13 mouse cellular contexts compared by ENCODE assay signal in the genomic region with DNA sequence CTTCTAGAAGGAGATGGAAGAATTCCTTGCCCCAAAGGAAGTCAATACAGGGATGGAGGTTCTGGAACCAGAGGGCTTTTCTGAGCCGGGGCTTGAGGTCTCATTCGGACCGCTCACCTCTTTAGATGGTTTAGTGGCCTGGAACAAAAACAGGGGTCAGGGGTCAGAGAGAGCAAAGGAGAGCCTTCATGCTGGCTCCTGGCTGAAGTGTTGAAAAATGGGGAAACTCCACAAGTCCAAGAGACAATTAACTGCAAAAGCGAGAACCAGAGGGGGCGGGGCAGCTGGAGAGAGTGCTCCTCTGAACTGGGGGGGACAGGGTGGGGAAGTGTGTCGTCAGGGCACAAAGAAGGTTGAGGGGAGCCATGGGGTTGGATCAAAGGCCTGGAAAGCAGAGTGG. TPM values are rescaled to one million over a fixed set of nuclear protein-coding genes. Genes with fewer than 3 reads are reported as not detected.
DNase-seq lines count a peak whose midpoint lies in the region; ATAC-seq and TF ChIP-seq lines count a peak whose summit lies in the region.
"Had no signal": no experiment of that assay in that cellular context is flagged by ENCODE, and none has a peak within 500 bp of the region (broad histone marks: within the 10 kb centered on the region; RNA-seq: fewer than 3 reads in every experiment).

No protein-coding gene starts in this region.

- peak overlapping the region; percentile 49 for H3K4me3 ChIP-seq in erythroblast, embryonic 14.5 days (replicated peaks)
- H3K4me3 ChIP-seq in kidney, adult 2 months (ENCODE audit: insufficient read depth, low read depth, low read length), result no peak overlapping the region
- H3K4me3 ChIP-seq in thymus, adult 2 months (ENCODE audit: control insufficient read depth, insufficient read depth, low read length), result peak overlapping the region; percentile 32
- H3K4me3 ChIP-seq in small intestine, adult 2 months (ENCODE audit: low read depth, low read length), result peak overlapping the region; percentile 28; the same call in 1 of the 2 replicates
- H3K4me3 ChIP-seq: forebrain, embryonic 12.5 days; layer of hippocampus, adult 2 months; limb, embryonic 13.5 days had no signal

- no peak for TF ChIP-seq CTCF in kidney, adult 2 months (conservative IDR thresholded peaks at IDR 0.05; ENCODE audit: insufficient read depth, insufficient read length, low read depth, low read length)
- TF ChIP-seq CTCF in thymus, adult 2 months (IDR thresholded peaks at IDR 0.05; ENCODE audit: borderline replicate concordance, control insufficient read depth, extremely low read depth, insufficient read depth, low read length, poor library complexity), result no peak
- no peak for TF ChIP-seq CTCF in small intestine, adult 2 months (IDR thresholded peaks at IDR 0.05; ENCODE audit: extremely low read depth, insufficient read length, insufficient replicate concordance, low read depth, low read length)

- ATAC-seq in erythroblast, adult 5-6 weeks (replicated peaks; ENCODE audit: low FRiP score, poor library complexity, severe bottlenecking), result no peak
- ATAC-seq: midbrain, embryonic 16.5 days had no signal

- H3K9me3 ChIP-seq in erythroblast, embryonic 14.5 days (ENCODE audit: control insufficient read depth, low read length), result no peaks in the 10 kb centered on the region
- H3K9me3 ChIP-seq: forebrain, embryonic 12.5 days; limb, embryonic 13.5 days had no signal

- no peaks in the 10 kb centered on the region for H3K36me3 ChIP-seq in erythroblast, embryonic 14.5 days (ENCODE audit: control insufficient read depth)
- no peaks in the 10 kb centered on the region for H3K36me3 ChIP-seq in kidney, adult 2 months (ENCODE audit: control insufficient read depth, insufficient read depth, low read length)
- no peaks in the 10 kb centered on the region for H3K36me3 ChIP-seq in thymus, adult 2 months (ENCODE audit: control insufficient read depth, insufficient read depth, low read length)
- no peaks in the 10 kb centered on the region for H3K36me3 ChIP-seq in small intestine, adult 2 months (ENCODE audit: control insufficient read depth, insufficient read depth, low read length)
- H3K36me3 ChIP-seq: limb, embryonic 13.5 days had no signal

- H3K4me1 ChIP-seq in erythroblast, embryonic 14.5 days (ENCODE audit: control insufficient read depth), result peaks cover 16% of the 10 kb centered on the region
- no peaks in the 10 kb centered on the region for H3K4me1 ChIP-seq in kidney, adult 2 months (ENCODE audit: control insufficient read depth, insufficient read depth, low read length)
- H3K4me1 ChIP-seq in thymus, adult 2 months (replicated peaks; ENCODE audit: control insufficient read depth, insufficient read depth, low read length), result peaks cover 46% of the 10 kb centered on the region
- H3K4me1 ChIP-seq in small intestine, adult 2 months (ENCODE audit: control insufficient read depth, insufficient read depth, insufficient read length, low read length), result no peaks in the 10 kb centered on the region

- WGBS in kidney, adult 2 months, result 54% methylated on average over 6 of the region's 6 CpGs
- 80% methylated on average over 6 of the region's 6 CpGs for WGBS in thymus, adult 2 months
- WGBS in small intestine, adult 2 months, result 77% methylated on average over 6 of the region's 6 CpGs

- DNase-seq in kidney, adult 2 months, result peak; percentile 55
- no peak for DNase-seq in kidney, adult 18-20 months
- DNase-seq in thymus, adult 2 months, result no peak
- no peak for DNase-seq in thymus, adult 18-20 months
- no peak for DNase-seq in retina, embryonic 14.5 days (ENCODE audit: low spot score)

- no peak overlapping the region for H3K27ac ChIP-seq in kidney, adult 2 months (ENCODE audit: insufficient read depth, low read depth, low read length)
- H3K27ac ChIP-seq in thymus, adult 2 months (ENCODE audit: control insufficient read depth, insufficient read depth, low read length), result peak overlapping the region; percentile 31; the same call in 1 of the 2 replicates
- H3K27ac ChIP-seq in small intestine, adult 2 months (ENCODE audit: insufficient read depth, low read depth, low read length), result no peak overlapping the region
- H3K27ac ChIP-seq: forebrain, embryonic 12.5 days; limb, embryonic 13.5 days had no signal

- H3K27me3 ChIP-seq in erythroblast, embryonic 14.5 days (ENCODE audit: control insufficient read depth), result peaks cover 3% of the 10 kb centered on the region
- H3K27me3 ChIP-seq in kidney, adult 2 months (replicated peaks; ENCODE audit: control insufficient read depth, insufficient read depth, low read length), result no peaks in the 10 kb centered on the region
- no peaks in the 10 kb centered on the region for H3K27me3 ChIP-seq in thymus, adult 2 months (ENCODE audit: control insufficient read depth, insufficient read depth, low read length)
- H3K27me3 ChIP-seq in small intestine, adult 2 months (ENCODE audit: control insufficient read depth, insufficient read depth, low read length), result peaks cover 3% of the 10 kb centered on the region; the same call in 1 of the 2 replicates
- H3K27me3 ChIP-seq: forebrain, embryonic 12.5 days had no signal

- TF ChIP-seq POLR2A in kidney, adult 2 months (IDR thresholded peaks at IDR 0.05; ENCODE audit: low read depth, low read length), result no peak
- TF ChIP-seq POLR2A in thymus, adult 2 months (IDR thresholded peaks at IDR 0.05; ENCODE audit: control insufficient read depth, extremely low read depth, insufficient read depth, low read length, poor library complexity), result no peak
- TF ChIP-seq POLR2A in small intestine, adult 2 months (IDR thresholded peaks at IDR 0.05; ENCODE audit: low read depth, low read length), result no peak

RNA-seq across cellular contexts. Expression of a gene that starts 12.4 kb away (rescaled TPM):
- polyA plus RNA-seq in erythroblast, embryonic 14.5 days (2012), result not detected in 2 replicates
- not detected in 2 replicates for total RNA-seq in erythroblast, adult 5-6 weeks (2015; ENCODE audit: low replicate concordance)
- total RNA-seq in erythroblast, adult 5-6 weeks (2017; ENCODE audit: low replicate concordance), result not detected in 2 replicates
- not detected in 2 replicates for polyA plus RNA-seq in kidney, adult 2 months (2012; rRNA removed)
- polyA plus RNA-seq in thymus, adult 2 months (2012; rRNA removed), result not detected in 2 replicates
- polyA plus RNA-seq in small intestine, adult 2 months (2012; rRNA removed), result not detected in 2 replicates
- total RNA-seq: gastrocnemius, postnatal 25 days had no signal
